Mouse (Mus musculus) lung, embryonic 14.5 days (tissue): ENCODE measurements at regions not wholly inside any gene's neighbourhood (a gene's known extent, or its start where the extent isn't known, plus 50 kb on each side); places are given as distances from the start of the nearest gene placed in this dataset.

ENCODE experiments used
- ATAC-seq: fragments of 200-750 bp; cut with Nextera tagmentation; 2 replicates; pipeline ENCODE4 v1.8.0; 2017; ENCODE audit warnings: mild to moderate bottlenecking, moderate TSS enrichment, moderate library complexity; ENCODE audit not compliant: insufficient read depth
- DNase-seq: peaks from one replicate; pipeline ENCODE4 v3.0.0-alpha.2; 2015
- H3K27ac ChIP-seq: fragments of 300-500 bp; sonication (generic); 2 replicates; pipeline ENCODE4 v1.5.1; 2014; ENCODE audit warnings: low read depth, mild to moderate bottlenecking, moderate library complexity
- H3K27me3 ChIP-seq: fragments of 300-500 bp; sonication (generic); 2 replicates; pipeline ENCODE4 v1.6.1; 2014; ENCODE audit warnings: low read length, control low read depth; ENCODE audit not compliant: insufficient read depth
- H3K36me3 ChIP-seq: fragments of 300-500 bp; sonication (generic); 2 replicates; pipeline ENCODE4 v1.6.1; 2014; ENCODE audit warnings: control low read depth; ENCODE audit not compliant: insufficient read depth
- H3K4me1 ChIP-seq: fragments of 300-500 bp; sonication (generic); 2 replicates; pipeline ENCODE4 v1.6.1; 2014; ENCODE audit warnings: antibody characterized with exemption, control low read depth; ENCODE audit not compliant: insufficient read depth
- H3K4me2 ChIP-seq: fragments of 300-500 bp; sonication (generic); 2 replicates; pipeline ENCODE4 v1.6.1; 2014; ENCODE audit warnings: mild to moderate bottlenecking
- H3K4me3 ChIP-seq: fragments of 300-500 bp; sonication (generic); 2 replicates; pipeline ENCODE4 v1.5.1; 2014; ENCODE audit warnings: low read depth, low read length
- H3K9ac ChIP-seq: fragments of 300-500 bp; sonication (generic); 2 replicates; pipeline ENCODE4 v1.6.1; 2014
- H3K9me3 ChIP-seq: fragments of 300-500 bp; sonication (generic); 2 replicates; pipeline ENCODE4 v1.6.1; 2016; ENCODE audit warnings: low read depth, low read length, control low read depth
- CTCF ChIP-seq: IDR thresholded peaks from 2 replicates; pipeline ENCODE4 v1.5.1; 2016; ENCODE audit warnings: antibody characterized with exemption, low read depth
- WGBS: fragments of 180-500 bp; shearing (Covaris S2); extraction: QIAGEN DNeasy Blood & Tissue Kit; methylation state at CpG from one replicate; pipeline ENCODE4 v1.1.7; 2014; 5-methylcytosine and 5-hydroxymethylcytosine counted together

- no peaks in the 10 kb centered on the region; the same call in 1 of the 2 replicates for H3K9me3 ChIP-seq
- no peaks in the 10 kb centered on the region for H3K36me3 ChIP-seq
- H3K4me2 ChIP-seq, result no peak overlapping the region
- H3K4me1 ChIP-seq, result no peaks in the 10 kb centered on the region
- no peaks in the 10 kb centered on the region for H3K27me3 ChIP-seq
- ATAC-seq (no peak), DNase-seq (no peak)
- TF ChIP-seq CTCF, result no peak
- WGBS, result 94% methylated on average over 2 of the region's 2 CpGs
- no peak overlapping the region for H3K27ac ChIP-seq
- H3K9ac ChIP-seq, result no peak overlapping the region
- H3K4me3 ChIP-seq, result no peak overlapping the region
Measured at GRCm38 (mm10) chrX:11653336-11653735, 325.7 kb downstream of the H2al1j start.

GRCm38 (mm10) chrX:11654976-11655375, 327.4 kb downstream of the H2al1j start:
- no peak for TF ChIP-seq CTCF
- Histone ChIP-seq H3K4me2 (no peak overlapping the region), H3K9me3 (no peaks in the 10 kb centered on the region), H3K9ac (no peak overlapping the region), H3K4me3 (no peak overlapping the region), H3K27ac (no peak overlapping the region), H3K36me3 (no peaks in the 10 kb centered on the region), H3K4me1 (no peaks in the 10 kb centered on the region), H3K27me3 (no peaks in the 10 kb centered on the region)
- ATAC-seq (no peak), DNase-seq (no peak)
- WGBS, result 70% methylated on average over 5 of the region's 5 CpGs

GRCm38 (mm10) chrX:11655466-11655865, 327.8 kb downstream of the H2al1j start:
- TF ChIP-seq CTCF, result no peak
- Histone ChIP-seq H3K27ac (no peak overlapping the region), H3K27me3 (no peaks in the 10 kb centered on the region), H3K4me2 (no peak overlapping the region), H3K9ac (no peak overlapping the region), H3K4me3 (no peak overlapping the region), H3K9me3 (no peaks in the 10 kb centered on the region), H3K4me1 (no peaks in the 10 kb centered on the region), H3K36me3 (no peaks in the 10 kb centered on the region)
- no peak for ATAC-seq
- no peak for DNase-seq
- WGBS, result 42% methylated on average over 6 of the region's 6 CpGs

- no peaks in the 10 kb centered on the region for H3K9me3 ChIP-seq
- no peaks in the 10 kb centered on the region for H3K4me1 ChIP-seq
- 38% methylated on average over 9 of the region's 9 CpGs for WGBS
- ATAC-seq (peak; percentile 70; the same call in 1 of the 2 replicates), DNase-seq (peak; percentile 68)
- no peaks in the 10 kb centered on the region for H3K27me3 ChIP-seq
- H3K4me3 ChIP-seq, result no peak overlapping the region
- TF ChIP-seq CTCF, result no peak
- no peaks in the 10 kb centered on the region for H3K36me3 ChIP-seq
- H3K4me2 ChIP-seq, result no peak overlapping the region
- H3K27ac ChIP-seq, result no peak overlapping the region
- H3K9ac ChIP-seq, result no peak overlapping the region
Measured at GRCm38 (mm10) chrX:11657606-11658254, 330.1 kb downstream of the H2al1j start.

GRCm38 (mm10) chrX:11663187-11663829, 335.7 kb downstream of the H2al1j start:
- Histone ChIP-seq H3K27me3 (no peaks in the 10 kb centered on the region; the same call in 1 of the 2 replicates), H3K4me1 (peaks cover 6% of the 10 kb centered on the region; the same call in 1 of the 2 replicates), H3K4me2 (no peak overlapping the region), H3K9ac (no peak overlapping the region), H3K4me3 (no peak overlapping the region), H3K27ac (peak overlapping the region; percentile 95), H3K36me3 (no peaks in the 10 kb centered on the region), H3K9me3 (no peaks in the 10 kb centered on the region)
- TF ChIP-seq CTCF, result no peak
- 40% methylated on average over 6 of the region's 6 CpGs for WGBS
- ATAC-seq (no peak), DNase-seq (peak; percentile 50)

GRCm38 (mm10) chrX:11664330-11665061, 336.9 kb downstream of the H2al1j start:
- Histone ChIP-seq H3K9me3 (no peaks in the 10 kb centered on the region), H3K27me3 (no peaks in the 10 kb centered on the region; the same call in 1 of the 2 replicates), H3K27ac (peak overlapping the region; percentile 95), H3K36me3 (no peaks in the 10 kb centered on the region), H3K4me1 (peaks cover 6% of the 10 kb centered on the region; the same call in 1 of the 2 replicates), H3K4me2 (peak overlapping the region; percentile 73), H3K9ac (peak overlapping the region; percentile 71), H3K4me3 (peak overlapping the region; percentile 43)
- TF ChIP-seq CTCF, result no peak
- DNase-seq (peak; percentile 79), ATAC-seq (peak; percentile 89)
- 11% methylated on average over 33 of the region's 68 CpGs for WGBS
